Comparison of ENCODE assay signal across 8 mouse cellular contexts in genomic region chr19:7424131-7424530, GRCm38 (mm10). TPM values are rescaled to one million over a fixed set of nuclear protein-coding genes. Genes with fewer than 3 reads are reported as not detected.
DNase-seq lines count a peak whose midpoint lies in the region; ATAC-seq lines count a peak whose summit lies in the region.
"Had no signal": no experiment of that assay in that cellular context is flagged by ENCODE, and none has a peak within 500 bp of the region (broad histone marks: within the 10 kb centered on the region; RNA-seq: fewer than 3 reads in every experiment).

No protein-coding gene starts in this region.

- no peak for ATAC-seq in kidney, embryonic 16.5 days (ENCODE audit: low FRiP score, low TSS enrichment)
- ATAC-seq in forebrain, embryonic 16.5 days: no peak
- ATAC-seq in limb, embryonic 13.5 days (ENCODE audit: low FRiP score, low read depth): no peak
- ATAC-seq in neural tube, embryonic 15.5 days (ENCODE audit: low FRiP score): no peak
- no peak for ATAC-seq in cerebellum, adult (ENCODE audit: insufficient number of reproducible peaks, low FRiP score, low TSS enrichment)

- no peak overlapping the region for H3K9ac ChIP-seq in kidney, embryonic 16.5 days (replicated peaks; ENCODE audit: low read length)
- H3K9ac ChIP-seq in forebrain, embryonic 16.5 days (replicated peaks; ENCODE audit: low read depth, low read length): peak overlapping the region; percentile 72
- no peak overlapping the region; the same call in 1 of the 2 replicates for H3K9ac ChIP-seq in limb, embryonic 13.5 days
- H3K9ac ChIP-seq in neural tube, embryonic 15.5 days (replicated peaks): peak overlapping the region; percentile 57
- H3K9ac ChIP-seq: liver, embryonic 14.5 days had no signal

- H3K27me3 ChIP-seq in kidney, embryonic 16.5 days (ENCODE audit: insufficient read depth, low read length): no peaks in the 10 kb centered on the region
- no peaks in the 10 kb centered on the region for H3K27me3 ChIP-seq in forebrain, embryonic 16.5 days (replicated peaks; ENCODE audit: control insufficient read depth, insufficient read depth, low read length)
- H3K27me3 ChIP-seq in limb, embryonic 13.5 days: no peaks in the 10 kb centered on the region
- no peaks in the 10 kb centered on the region for H3K27me3 ChIP-seq in neural tube, embryonic 15.5 days (replicated peaks)

- H3K27ac ChIP-seq in kidney, embryonic 16.5 days (ENCODE audit: low read length): peak overlapping the region; percentile 12; the same call in 1 of the 2 replicates
- peak overlapping the region; percentile 86 for H3K27ac ChIP-seq in forebrain, embryonic 16.5 days (ENCODE audit: low read length)
- H3K27ac ChIP-seq in limb, embryonic 13.5 days: no peak overlapping the region
- peak overlapping the region; percentile 85 for H3K27ac ChIP-seq in neural tube, embryonic 15.5 days (replicated peaks)
- H3K27ac ChIP-seq: liver, embryonic 14.5 days had no signal

- peaks cover 42% of the 10 kb centered on the region for H3K36me3 ChIP-seq in kidney, embryonic 16.5 days (ENCODE audit: insufficient read depth, low read length)
- H3K36me3 ChIP-seq in forebrain, embryonic 16.5 days (ENCODE audit: control insufficient read depth, insufficient read depth): peaks cover 18% of the 10 kb centered on the region
- peaks cover 88% of the 10 kb centered on the region for H3K36me3 ChIP-seq in limb, embryonic 13.5 days
- peaks cover 45% of the 10 kb centered on the region for H3K36me3 ChIP-seq in neural tube, embryonic 15.5 days

- H3K4me3 ChIP-seq in kidney, embryonic 16.5 days (ENCODE audit: low read length): no peak overlapping the region
- H3K4me3 ChIP-seq in forebrain, embryonic 16.5 days (replicated peaks; ENCODE audit: low read length): peak overlapping the region; percentile 46
- H3K4me3 ChIP-seq in limb, embryonic 13.5 days: no peak overlapping the region
- peak overlapping the region; percentile 43 for H3K4me3 ChIP-seq in neural tube, embryonic 15.5 days (replicated peaks)

- H3K4me1 ChIP-seq in kidney, embryonic 16.5 days (ENCODE audit: insufficient read depth, low read length): peaks cover 52% of the 10 kb centered on the region
- peaks cover 60% of the 10 kb centered on the region for H3K4me1 ChIP-seq in forebrain, embryonic 16.5 days (replicated peaks; ENCODE audit: control insufficient read depth, insufficient read depth, low read length)
- peaks cover 67% of the 10 kb centered on the region for H3K4me1 ChIP-seq in limb, embryonic 13.5 days
- H3K4me1 ChIP-seq in neural tube, embryonic 15.5 days: peaks cover 63% of the 10 kb centered on the region

- no peak overlapping the region for H3K4me2 ChIP-seq in kidney, embryonic 16.5 days (replicated peaks; ENCODE audit: low read depth, low read length)
- H3K4me2 ChIP-seq in forebrain, embryonic 16.5 days (ENCODE audit: low read length): peak overlapping the region; percentile 70
- H3K4me2 ChIP-seq in limb, embryonic 13.5 days (replicated peaks): 0 out of 2 replicates have a peak overlapping the region, but pooled peaks have one; percentile 87
- peak overlapping the region; percentile 85 for H3K4me2 ChIP-seq in neural tube, embryonic 15.5 days

- 75% methylated on average over 7 of the region's 7 CpGs for WGBS in kidney, embryonic 16.5 days
- 42% methylated on average over 7 of the region's 7 CpGs for WGBS in forebrain, embryonic 16.5 days
- 76% methylated on average over 7 of the region's 7 CpGs for WGBS in limb, embryonic 13.5 days
- WGBS in neural tube, embryonic 15.5 days: 45% methylated on average over 7 of the region's 7 CpGs

- H3K9me3 ChIP-seq in kidney, embryonic 16.5 days (ENCODE audit: low read length): no peaks in the 10 kb centered on the region
- H3K9me3 ChIP-seq in forebrain, embryonic 16.5 days (ENCODE audit: control insufficient read depth, low read length): no peaks in the 10 kb centered on the region
- H3K9me3 ChIP-seq in limb, embryonic 13.5 days: no peaks in the 10 kb centered on the region
- no peaks in the 10 kb centered on the region for H3K9me3 ChIP-seq in neural tube, embryonic 15.5 days (replicated peaks)

- DNase-seq in kidney, adult 18-20 months: no peak
- no peak for DNase-seq in adrenal gland, postnatal 36 days

RNA-seq across cellular contexts. Expression of gene 2700081O15Rik, which starts 6.7 kb away (rescaled TPM):
- 4.8 and 5.4 TPM in 2 replicates for polyA plus RNA-seq in kidney, embryonic 16.5 days (2015; fragmentation: Nextera tagmentation; extraction: Ambion mirVana)
- polyA plus RNA-seq in forebrain, embryonic 16.5 days (2015; fragmentation: Nextera tagmentation; extraction: Ambion mirVana): 22.8 and 25.8 TPM in 2 replicates
- 10.0 and 10.5 TPM in 2 replicates for polyA plus RNA-seq in limb, embryonic 13.5 days (2015; fragmentation: Nextera tagmentation; extraction: Ambion mirVana)
- 12.8 and 16.0 TPM in 2 replicates for polyA plus RNA-seq in neural tube, embryonic 15.5 days (2015; fragmentation: Nextera tagmentation; extraction: Ambion mirVana)
- total RNA-seq in adrenal gland, postnatal 36 days (2021): 10 to 100 TPM; 22.0 to 23.7 TPM

RNA-seq across cellular contexts. Expression of gene Spindoc, which starts 41.3 kb away (rescaled TPM):
- polyA plus RNA-seq in kidney, embryonic 16.5 days (2015; fragmentation: Nextera tagmentation; extraction: Ambion mirVana): 33.2 and 35.7 TPM in 2 replicates
- polyA plus RNA-seq in forebrain, embryonic 16.5 days (2015; fragmentation: Nextera tagmentation; extraction: Ambion mirVana): 35.8 and 39.4 TPM in 2 replicates
- 35.3 and 43.2 TPM in 2 replicates for polyA plus RNA-seq in limb, embryonic 13.5 days (2015; fragmentation: Nextera tagmentation; extraction: Ambion mirVana)
- 25.3 and 30.9 TPM in 2 replicates for polyA plus RNA-seq in neural tube, embryonic 15.5 days (2015; fragmentation: Nextera tagmentation; extraction: Ambion mirVana)
- total RNA-seq in adrenal gland, postnatal 36 days (2021): 10 to 100 TPM; 20.4 to 23.8 TPM

RNA-seq across cellular contexts. Expression of gene Rtn3, which starts 59.0 kb away (rescaled TPM):
- polyA plus RNA-seq in kidney, embryonic 16.5 days (2015; fragmentation: Nextera tagmentation; extraction: Ambion mirVana): 169 and 172 TPM in 2 replicates
- 550 and 563 TPM in 2 replicates for polyA plus RNA-seq in forebrain, embryonic 16.5 days (2015; fragmentation: Nextera tagmentation; extraction: Ambion mirVana)
- polyA plus RNA-seq in limb, embryonic 13.5 days (2015; fragmentation: Nextera tagmentation; extraction: Ambion mirVana): 102 and 106 TPM in 2 replicates
- polyA plus RNA-seq in neural tube, embryonic 15.5 days (2015; fragmentation: Nextera tagmentation; extraction: Ambion mirVana): 588 and 670 TPM in 2 replicates
- 100 to 1,000 TPM; 138 to 141 TPM for total RNA-seq in adrenal gland, postnatal 36 days (2021)

Comparison
In these comparisons a context has a peak if more than half of its experiments do, and no peak if none do; other contexts are left out.
1. H3K4me3 ChIP-seq: peak in forebrain, embryonic 16.5 days (single experiment) and neural tube, embryonic 15.5 days (single experiment); none in kidney, embryonic 16.5 days (single experiment) and limb, embryonic 13.5 days (single experiment).
2. H3K9ac ChIP-seq: peak in forebrain, embryonic 16.5 days (single experiment) and neural tube, embryonic 15.5 days (single experiment); none in kidney, embryonic 16.5 days (single experiment) and limb, embryonic 13.5 days (single experiment).